In the genomic region with DNA sequence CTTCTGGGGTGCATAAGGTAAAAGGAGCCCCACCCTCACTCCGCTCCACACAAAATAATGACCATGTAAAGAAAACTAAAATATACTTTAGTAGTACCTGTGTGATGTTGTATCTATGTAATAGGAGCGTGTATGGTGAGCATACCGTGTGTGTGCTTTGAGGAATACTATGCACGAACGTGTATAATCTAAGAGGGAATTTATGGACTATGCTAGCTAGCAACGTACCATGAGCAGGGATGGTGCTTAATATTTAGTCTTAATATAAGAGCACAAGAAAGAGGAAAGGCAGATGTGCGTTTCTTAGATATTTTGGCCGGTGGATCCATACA, we compare ENCODE assay signal across 8 mouse cellular contexts. TPM values are rescaled to one million over a fixed set of nuclear protein-coding genes. Genes with fewer than 3 reads are reported as not detected.
DNase-seq lines count a peak whose midpoint lies in the region; ATAC-seq lines count a peak whose summit lies in the region.

No protein-coding gene starts in this region.

- H3K4me2 ChIP-seq in kidney, embryonic 16.5 days (replicated peaks; ENCODE audit: low read depth, low read length): peak overlapping the region; percentile 84
- peak overlapping the region; percentile 86 for H3K4me2 ChIP-seq in hindbrain, embryonic 15.5 days
- peak overlapping the region; percentile 68 for H3K4me2 ChIP-seq in midbrain, embryonic 15.5 days

- H3K27me3 ChIP-seq in kidney, embryonic 16.5 days (ENCODE audit: insufficient read depth, low read length): no peaks in the 10 kb centered on the region
- H3K27me3 ChIP-seq in hindbrain, embryonic 15.5 days: no peaks in the 10 kb centered on the region
- H3K27me3 ChIP-seq in midbrain, embryonic 15.5 days (replicated peaks): no peaks in the 10 kb centered on the region

- ATAC-seq in kidney, embryonic 16.5 days (ENCODE audit: low FRiP score, low TSS enrichment): peak; percentile 37
- ATAC-seq in hindbrain, embryonic 15.5 days (ENCODE audit: low FRiP score, low read depth): peak; percentile 75
- peak; percentile 82 for ATAC-seq in midbrain, embryonic 15.5 days (replicated peaks)

- peaks cover 20% of the 10 kb centered on the region for H3K4me1 ChIP-seq in kidney, embryonic 16.5 days (ENCODE audit: insufficient read depth, low read length)
- H3K4me1 ChIP-seq in brown adipose tissue, adult 24 weeks (ENCODE audit: control insufficient read depth, insufficient read depth, insufficient read length, low read length): peaks cover 11% of the 10 kb centered on the region; the same call in 1 of the 2 replicates
- H3K4me1 ChIP-seq in hindbrain, embryonic 15.5 days (replicated peaks): peaks cover 16% of the 10 kb centered on the region
- H3K4me1 ChIP-seq in midbrain, embryonic 15.5 days: peaks cover 18% of the 10 kb centered on the region

- H3K27ac ChIP-seq in kidney, embryonic 16.5 days (ENCODE audit: low read length): peak overlapping the region; percentile 94
- H3K27ac ChIP-seq in brown adipose tissue, adult 24 weeks (replicated peaks; ENCODE audit: low read depth, low read length): peak overlapping the region; percentile 74
- peak overlapping the region; percentile 99 for H3K27ac ChIP-seq in hindbrain, embryonic 15.5 days (replicated peaks)
- H3K27ac ChIP-seq in midbrain, embryonic 15.5 days: peak overlapping the region; percentile 97

- H3K4me3 ChIP-seq in kidney, embryonic 16.5 days (ENCODE audit: low read length): peak overlapping the region; percentile 96
- H3K4me3 ChIP-seq in brown adipose tissue, adult 24 weeks (ENCODE audit: insufficient read depth, low read depth, low read length): peak overlapping the region; percentile 62
- peak overlapping the region; percentile 75 for H3K4me3 ChIP-seq in hindbrain, embryonic 15.5 days
- H3K4me3 ChIP-seq in midbrain, embryonic 15.5 days: peak overlapping the region; percentile 93

- no peaks in the 10 kb centered on the region for H3K9me3 ChIP-seq in kidney, embryonic 16.5 days (ENCODE audit: low read length)
- H3K9me3 ChIP-seq in hindbrain, embryonic 15.5 days: no peaks in the 10 kb centered on the region
- H3K9me3 ChIP-seq in midbrain, embryonic 15.5 days: no peaks in the 10 kb centered on the region

- DNase-seq in kidney, postnatal 10 days: no peak
- no peak for DNase-seq in embryo, embryonic 11 days
- DNase-seq in adrenal gland, postnatal 25 days: no peak
- DNase-seq in layer of hippocampus, postnatal 10 days (ENCODE audit: low spot score in 2 of 2): no peak

- 2% methylated on average over 8 of the region's 8 CpGs for WGBS in kidney, embryonic 16.5 days
- WGBS in hindbrain, embryonic 15.5 days: 2% methylated on average over 8 of the region's 8 CpGs
- 4% methylated on average over 8 of the region's 8 CpGs for WGBS in midbrain, embryonic 15.5 days

- no peaks in the 10 kb centered on the region for H3K36me3 ChIP-seq in kidney, embryonic 16.5 days (ENCODE audit: insufficient read depth, low read length)
- H3K36me3 ChIP-seq in hindbrain, embryonic 15.5 days: no peaks in the 10 kb centered on the region
- no peaks in the 10 kb centered on the region for H3K36me3 ChIP-seq in midbrain, embryonic 15.5 days (replicated peaks)

- peak overlapping the region; percentile 70 for H3K9ac ChIP-seq in kidney, embryonic 16.5 days (replicated peaks; ENCODE audit: low read length)
- peak overlapping the region; percentile 99 for H3K9ac ChIP-seq in hindbrain, embryonic 15.5 days
- H3K9ac ChIP-seq in midbrain, embryonic 15.5 days: peak overlapping the region; percentile 98

RNA-seq across cellular contexts. Expression of a gene that starts 0.5 kb away (rescaled TPM):
- polyA plus RNA-seq in kidney, embryonic 16.5 days (2015; fragmentation: Nextera tagmentation; extraction: Ambion mirVana): 52.9 and 58.4 TPM in 2 replicates
- 160 and 201 TPM in 2 replicates for polyA plus RNA-seq in brown adipose tissue, adult 24 weeks (2012; ENCODE audit: insufficient read depth, insufficient read length, missing spikeins)
- polyA plus RNA-seq in hindbrain, embryonic 15.5 days (2015; fragmentation: Nextera tagmentation; extraction: Ambion mirVana): 18.4 and 22.9 TPM in 2 replicates
- 16.9 and 17.2 TPM in 2 replicates for polyA plus RNA-seq in midbrain, embryonic 15.5 days (2015; fragmentation: Nextera tagmentation; extraction: Ambion mirVana)
- 74.3 and 76.3 TPM in 2 replicates for total RNA-seq in adrenal gland, postnatal 25 days (2021)
- total RNA-seq in layer of hippocampus, postnatal 10 days (2021): 10 to 100 TPM; 17.8 to 18.8 TPM

RNA-seq across cellular contexts. Expression of a gene that starts 51.0 kb away (rescaled TPM):
- polyA plus RNA-seq in kidney, embryonic 16.5 days (2015; fragmentation: Nextera tagmentation; extraction: Ambion mirVana): 0.65 and 0.72 TPM in 2 replicates
- 2.5 and 6.3 TPM in 2 replicates for polyA plus RNA-seq in brown adipose tissue, adult 24 weeks (2012; ENCODE audit: insufficient read depth, insufficient read length, missing spikeins)
- 0.16 and 0.43 TPM in 2 replicates for polyA plus RNA-seq in hindbrain, embryonic 15.5 days (2015; fragmentation: Nextera tagmentation; extraction: Ambion mirVana)
- polyA plus RNA-seq in midbrain, embryonic 15.5 days (2015; fragmentation: Nextera tagmentation; extraction: Ambion mirVana): 0.15 and 0.74 TPM in 2 replicates
- 0.30 TPM in 1 of 2 replicates, not detected in the other for total RNA-seq in adrenal gland, postnatal 25 days (2021)
- 1 to 10 TPM in 1 of 2 experiments, under 1 TPM in 1; 0.91 to 1.6 TPM for total RNA-seq in layer of hippocampus, postnatal 10 days (2021)

RNA-seq across cellular contexts. Expression of a gene that starts 51.6 kb away (rescaled TPM):
- polyA plus RNA-seq in kidney, embryonic 16.5 days (2015; fragmentation: Nextera tagmentation; extraction: Ambion mirVana): 0.10 TPM in 1 of 2 replicates, not detected in the other
- 0.75 TPM in 1 of 2 replicates, not detected in the other for polyA plus RNA-seq in brown adipose tissue, adult 24 weeks (2012; ENCODE audit: insufficient read depth, insufficient read length, missing spikeins)
- not detected in 2 replicates for polyA plus RNA-seq in hindbrain, embryonic 15.5 days (2015; fragmentation: Nextera tagmentation; extraction: Ambion mirVana)
- not detected in 2 replicates for polyA plus RNA-seq in midbrain, embryonic 15.5 days (2015; fragmentation: Nextera tagmentation; extraction: Ambion mirVana)
- total RNA-seq in adrenal gland, postnatal 25 days (2021): not detected in 2 replicates
- not detected for total RNA-seq in layer of hippocampus, postnatal 10 days (2021)
